Mouse (Mus musculus) lung, adult 2 months (tissue): ENCODE data around the gene Slc38a10.

Source experiments
- CTCF ChIP-seq: fragments of 200-500 bp; IDR thresholded peaks from 2 replicates; pipeline ENCODE4 v1.5.1; 2011; ENCODE audit warnings: mild to moderate bottlenecking, low read length, control low read depth; ENCODE audit not compliant: insufficient read depth
- POLR2A ChIP-seq: fragments of 200-500 bp; IDR thresholded peaks from 2 replicates; pipeline ENCODE4 v1.6.1; 2011; ENCODE audit warnings: low read depth, mild to moderate bottlenecking, control low read depth, low read length, borderline replicate concordance; ENCODE audit errors: extremely low read depth

- TF ChIP-seq CTCF, result no peak
- TF ChIP-seq POLR2A, result no peak
These were observed 43.4 kb downstream of the Slc38a10 start for GRCm38 (mm10) chr11:120107796-120108195.
